Mouse (Mus musculus): ENCODE results near the gene Tm9sf4. TPM values are rescaled to one million over a fixed set of nuclear protein-coding genes. Genes with fewer than 3 reads are reported as not detected.

Gene Tm9sf4
- polyA plus RNA-seq, 1 experiment from 2014 or later: 79.8 TPM

DNA sequence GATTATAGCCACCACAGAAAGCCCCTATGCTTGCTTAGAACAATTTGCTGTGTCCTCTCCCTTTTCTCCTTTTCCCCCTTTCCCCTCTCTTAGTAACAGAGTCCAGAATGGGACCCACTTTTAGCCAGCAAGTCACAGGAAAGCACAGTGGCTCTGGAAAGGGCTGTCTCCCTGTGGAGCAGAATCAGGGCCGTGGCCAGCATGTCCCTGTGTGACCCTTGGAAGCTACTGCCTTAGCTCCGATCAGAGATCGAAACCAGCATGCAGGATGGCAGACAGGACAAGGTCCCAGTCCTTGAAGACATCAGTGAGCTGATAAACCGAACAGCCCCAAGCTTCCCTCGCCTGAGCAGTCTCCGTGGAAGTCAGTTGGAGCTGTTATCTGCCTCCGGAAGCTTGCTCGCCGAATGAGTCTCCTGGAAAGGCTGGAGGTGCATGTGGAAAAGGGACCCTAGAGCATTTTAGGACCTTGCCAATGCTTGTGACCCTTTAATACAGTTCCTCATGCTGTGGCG lies 56.8 kb downstream of the Tm9sf4 start:
- Histone ChIP-seq H3K36me3 (ENCODE audit: control insufficient read depth, insufficient read depth, low read length) (peaks cover 11% of the 10 kb centered on the region; the same call in 1 of the 2 replicates), H3K4me2 (ENCODE audit: low read length) (no peak overlapping the region), H3K4me3 (ENCODE audit: low read length) (no peak overlapping the region), H3K27ac (ENCODE audit: low read depth, low read length) (no peak overlapping the region), H3K9me3 (ENCODE audit: control insufficient read depth, low read length) (no peaks in the 10 kb centered on the region), H3K9ac (ENCODE audit: low read depth, low read length) (no peak overlapping the region), H3K27me3 (replicated peaks; ENCODE audit: control insufficient read depth, insufficient read depth, low read length) (no peaks in the 10 kb centered on the region), H3K4me1 (ENCODE audit: control insufficient read depth, insufficient read depth, low read depth, low read length) (no peaks in the 10 kb centered on the region)
- ATAC-seq: no peak
- WGBS: 83% methylated on average over 10 of the region's 10 CpGs

DNA sequence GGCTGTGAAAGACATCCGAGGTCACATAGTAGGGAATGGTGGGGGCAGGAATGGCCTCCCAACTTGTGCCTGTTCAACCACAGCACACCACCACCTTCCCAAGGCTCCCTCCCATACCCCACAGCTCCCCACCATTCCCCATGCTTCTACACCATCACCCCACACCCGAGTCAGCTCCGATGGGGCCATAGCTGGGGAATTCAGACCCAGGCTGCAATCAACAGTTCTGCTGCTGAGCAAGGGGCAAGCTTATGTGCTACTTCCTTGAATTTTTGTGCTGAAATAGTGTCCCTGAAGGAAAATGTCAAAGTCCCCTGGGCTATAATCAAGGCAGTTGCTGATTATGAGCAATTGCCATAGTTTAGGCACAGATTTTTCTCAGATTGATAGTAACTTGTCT lies 57.4 kb downstream of the Tm9sf4 start:
- H3K4me3 ChIP-seq (ENCODE audit: low read length): no peak overlapping the region
- WGBS: 78% methylated on average over 3 of the region's 3 CpGs

DNA sequence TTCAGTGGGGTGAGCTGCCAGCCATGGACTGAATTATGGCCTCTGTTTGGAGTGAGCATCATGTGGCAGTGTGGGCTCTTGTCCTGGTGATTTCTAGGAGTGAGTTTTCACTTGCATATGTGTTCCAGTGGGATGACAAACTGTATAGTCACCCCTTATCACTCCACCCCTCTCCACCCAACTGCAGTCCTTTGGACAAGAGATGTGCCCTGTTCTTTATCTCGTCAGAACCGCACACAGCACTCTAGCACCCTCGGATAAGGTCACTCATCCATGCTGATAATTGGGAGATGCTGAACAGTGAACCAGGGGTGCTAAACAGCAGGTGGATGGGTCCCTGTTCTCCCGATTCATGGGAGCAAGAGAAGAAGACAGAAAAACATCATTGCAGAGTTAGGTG lies 60.5 kb downstream of the Tm9sf4 start:
- no peak for ATAC-seq
- no peak overlapping the region for H3K4me3 ChIP-seq (ENCODE audit: low read length)
- no peak overlapping the region for H3K9ac ChIP-seq (ENCODE audit: low read depth, low read length)
- WGBS: 92% methylated on average over 4 of the region's 4 CpGs
- H3K9me3 ChIP-seq (ENCODE audit: control insufficient read depth, low read length): no peaks in the 10 kb centered on the region
- peaks cover 11% of the 10 kb centered on the region; the same call in 1 of the 2 replicates for H3K36me3 ChIP-seq (ENCODE audit: control insufficient read depth, insufficient read depth, low read length)
- peaks cover 7% of the 10 kb centered on the region for H3K4me1 ChIP-seq (ENCODE audit: control insufficient read depth, insufficient read depth, low read depth, low read length)
- no peak overlapping the region for H3K4me2 ChIP-seq (ENCODE audit: low read length)
- no peaks in the 10 kb centered on the region for H3K27me3 ChIP-seq (replicated peaks; ENCODE audit: control insufficient read depth, insufficient read depth, low read length)
- H3K27ac ChIP-seq (ENCODE audit: low read depth, low read length): no peak overlapping the region

More for the DNA sequence above, 57.4 kb downstream of the Tm9sf4 start:
- Histone ChIP-seq H3K4me1 (ENCODE audit: control insufficient read depth, insufficient read depth, low read depth, low read length) (no peaks in the 10 kb centered on the region), H3K27me3 (replicated peaks; ENCODE audit: control insufficient read depth, insufficient read depth, low read length) (no peaks in the 10 kb centered on the region), H3K9me3 (ENCODE audit: control insufficient read depth, low read length) (no peaks in the 10 kb centered on the region), H3K4me2 (ENCODE audit: low read length) (no peak overlapping the region), H3K27ac (ENCODE audit: low read depth, low read length) (no peak overlapping the region), H3K36me3 (ENCODE audit: control insufficient read depth, insufficient read depth, low read length) (peaks cover 11% of the 10 kb centered on the region; the same call in 1 of the 2 replicates), H3K9ac (ENCODE audit: low read depth, low read length) (no peak overlapping the region)
- ATAC-seq: no peak

DNA sequence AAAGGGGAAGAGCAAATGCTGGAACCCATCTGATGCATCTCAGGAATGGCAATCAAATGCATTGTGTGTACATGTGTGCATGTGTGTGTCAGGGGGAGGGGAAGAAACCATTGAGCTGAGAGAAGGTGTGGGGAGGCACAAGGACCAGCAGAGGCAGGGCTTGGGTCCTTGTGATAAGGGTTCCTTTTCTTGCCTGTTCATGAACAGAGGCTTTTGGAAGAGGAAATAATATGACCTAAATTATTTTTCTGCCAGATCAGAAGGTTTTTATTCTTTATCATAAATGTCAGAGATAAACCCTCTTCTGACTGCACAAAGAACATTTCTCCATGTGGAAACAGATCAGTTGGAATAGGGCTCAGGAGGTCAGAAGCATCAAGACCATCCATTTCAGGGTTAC lies 61.0 kb downstream of the Tm9sf4 start:
- H3K9me3 ChIP-seq (ENCODE audit: control insufficient read depth, low read length): no peaks in the 10 kb centered on the region
- no peak overlapping the region for H3K27ac ChIP-seq (ENCODE audit: low read depth, low read length)
- H3K36me3 ChIP-seq (ENCODE audit: control insufficient read depth, insufficient read depth, low read length): peaks cover 11% of the 10 kb centered on the region; the same call in 1 of the 2 replicates
- ATAC-seq: no peak
- no peak overlapping the region for H3K9ac ChIP-seq (ENCODE audit: low read depth, low read length)
- H3K27me3 ChIP-seq (replicated peaks; ENCODE audit: control insufficient read depth, insufficient read depth, low read length): no peaks in the 10 kb centered on the region
- peaks cover 7% of the 10 kb centered on the region for H3K4me1 ChIP-seq (ENCODE audit: control insufficient read depth, insufficient read depth, low read depth, low read length)
- no peak overlapping the region for H3K4me3 ChIP-seq (ENCODE audit: low read length)
- H3K4me2 ChIP-seq (ENCODE audit: low read length): no peak overlapping the region

DNA sequence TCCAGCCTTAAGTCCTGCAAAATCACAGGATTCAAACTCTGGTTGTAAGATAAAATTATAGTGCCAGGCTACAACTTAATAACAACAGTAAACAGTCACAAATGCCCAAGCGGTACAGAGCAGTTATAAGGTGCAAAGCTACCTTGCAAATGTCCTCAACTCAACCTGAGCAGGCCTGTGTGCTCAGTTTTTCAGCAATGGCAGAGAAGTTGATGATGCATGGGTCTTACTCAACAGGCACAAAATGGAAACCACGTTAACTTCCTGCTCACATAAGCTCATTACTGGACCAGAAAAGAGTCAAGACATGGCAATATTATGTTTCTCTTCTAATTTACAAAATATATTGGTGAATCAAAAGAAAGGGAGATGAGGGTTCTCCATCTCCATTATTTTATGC lies 61.5 kb downstream of the Tm9sf4 start:
- Histone ChIP-seq H3K4me2 (ENCODE audit: low read length) (no peak overlapping the region), H3K9me3 (ENCODE audit: control insufficient read depth, low read length) (no peaks in the 10 kb centered on the region), H3K9ac (ENCODE audit: low read depth, low read length) (no peak overlapping the region), H3K27ac (ENCODE audit: low read depth, low read length) (no peak overlapping the region), H3K27me3 (replicated peaks; ENCODE audit: control insufficient read depth, insufficient read depth, low read length) (no peaks in the 10 kb centered on the region), H3K4me1 (ENCODE audit: control insufficient read depth, insufficient read depth, low read depth, low read length) (peaks cover 7% of the 10 kb centered on the region), H3K36me3 (ENCODE audit: control insufficient read depth, insufficient read depth, low read length) (peaks cover 11% of the 10 kb centered on the region; the same call in 1 of the 2 replicates), H3K4me3 (ENCODE audit: low read length) (no peak overlapping the region)
- no peak for ATAC-seq
- WGBS: 94% methylated on average over 2 of the region's 2 CpGs

DNA sequence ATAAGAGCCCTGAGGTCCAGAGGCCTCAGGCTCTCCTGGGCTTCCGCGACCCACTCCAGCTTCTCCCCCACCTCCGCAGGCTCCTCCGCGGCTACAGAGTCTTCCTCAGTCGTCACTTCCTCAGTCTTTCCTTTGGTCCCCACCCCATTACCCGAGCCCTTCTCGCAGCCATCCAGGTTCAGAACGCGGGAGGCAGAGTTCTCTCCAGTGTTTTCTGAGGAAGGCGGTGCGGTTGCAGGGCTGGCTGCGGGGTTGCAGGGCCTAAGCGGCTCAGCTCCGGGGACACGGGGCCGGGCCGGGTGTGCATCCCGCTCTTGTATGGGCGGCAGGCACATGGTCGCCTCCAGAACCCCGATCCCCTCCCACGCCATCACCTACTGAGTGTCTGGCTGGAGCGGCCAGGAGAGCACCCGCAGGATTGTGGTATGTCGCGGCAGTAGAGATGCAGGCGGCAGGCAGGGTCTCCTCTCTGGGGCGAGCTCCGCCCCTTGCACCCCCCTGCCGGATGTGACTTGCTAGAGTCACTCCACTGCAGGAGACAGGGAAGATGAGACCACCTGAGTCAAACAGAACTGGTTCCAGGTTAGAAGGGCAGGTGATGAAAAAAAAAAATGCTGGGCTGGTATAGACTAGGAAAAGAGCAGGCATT lies 64.0 kb downstream of the Tm9sf4 start, which contains the start of gene Tspyl3:
Gene Tspyl3, minus strand, starts transcription at position 496 of the 649 bp plus-strand sequence.
- 4% methylated on average over 24 of the region's 31 CpGs for WGBS
- no peaks in the 10 kb centered on the region for H3K9me3 ChIP-seq (ENCODE audit: control insufficient read depth, low read length)
- peaks cover 7% of the 10 kb centered on the region for H3K4me1 ChIP-seq (ENCODE audit: control insufficient read depth, insufficient read depth, low read depth, low read length)
- H3K27ac ChIP-seq (ENCODE audit: low read depth, low read length): peak within 1 kb of the TSS; percentile 82
- H3K9ac ChIP-seq (ENCODE audit: low read depth, low read length): peak within 1 kb of the TSS; percentile 92
- H3K4me3 ChIP-seq (ENCODE audit: low read length): peak within 1 kb of the TSS; percentile 70
- peak; percentile 93 for ATAC-seq
- peak within 1 kb of the TSS; percentile 77 for H3K4me2 ChIP-seq (ENCODE audit: low read length)
- no peaks in the 10 kb centered on the region for H3K27me3 ChIP-seq (replicated peaks; ENCODE audit: control insufficient read depth, insufficient read depth, low read length)
- H3K36me3 ChIP-seq (ENCODE audit: control insufficient read depth, insufficient read depth, low read length): peaks cover 21% of the 10 kb centered on the region

DNA sequence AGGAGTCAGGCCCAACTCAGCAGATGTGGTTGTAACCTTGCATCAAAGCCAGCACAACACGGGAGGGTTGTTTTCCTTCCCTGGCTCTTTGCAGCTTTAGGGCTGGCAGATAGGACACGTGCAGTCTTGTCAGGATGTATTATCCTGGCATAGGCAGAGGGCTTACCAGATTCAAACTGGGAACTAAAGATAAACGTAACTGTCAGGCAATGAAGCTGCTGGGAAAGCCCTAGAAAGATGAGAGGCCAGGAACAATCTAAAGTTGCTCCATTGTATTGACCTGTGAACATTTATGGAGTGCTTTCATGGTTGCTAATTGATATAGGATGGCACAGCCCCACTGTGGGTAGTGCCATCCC lies 64.5 kb downstream of the Tm9sf4 start:
- H3K36me3 ChIP-seq (ENCODE audit: control insufficient read depth, insufficient read depth, low read length): peaks cover 21% of the 10 kb centered on the region
- no peaks in the 10 kb centered on the region for H3K9me3 ChIP-seq (ENCODE audit: control insufficient read depth, low read length)
- H3K9ac ChIP-seq (ENCODE audit: low read depth, low read length): peak overlapping the region; percentile 92
- peak overlapping the region; percentile 70 for H3K4me3 ChIP-seq (ENCODE audit: low read length)
- peaks cover 7% of the 10 kb centered on the region for H3K4me1 ChIP-seq (ENCODE audit: control insufficient read depth, insufficient read depth, low read depth, low read length)
- peak; percentile 8 for ATAC-seq
- H3K4me2 ChIP-seq (ENCODE audit: low read length): peak overlapping the region; percentile 77
- 9% methylated on average over 3 of the region's 3 CpGs for WGBS
- peak overlapping the region; percentile 82 for H3K27ac ChIP-seq (ENCODE audit: low read depth, low read length)
- no peaks in the 10 kb centered on the region for H3K27me3 ChIP-seq (replicated peaks; ENCODE audit: control insufficient read depth, insufficient read depth, low read length)

DNA sequence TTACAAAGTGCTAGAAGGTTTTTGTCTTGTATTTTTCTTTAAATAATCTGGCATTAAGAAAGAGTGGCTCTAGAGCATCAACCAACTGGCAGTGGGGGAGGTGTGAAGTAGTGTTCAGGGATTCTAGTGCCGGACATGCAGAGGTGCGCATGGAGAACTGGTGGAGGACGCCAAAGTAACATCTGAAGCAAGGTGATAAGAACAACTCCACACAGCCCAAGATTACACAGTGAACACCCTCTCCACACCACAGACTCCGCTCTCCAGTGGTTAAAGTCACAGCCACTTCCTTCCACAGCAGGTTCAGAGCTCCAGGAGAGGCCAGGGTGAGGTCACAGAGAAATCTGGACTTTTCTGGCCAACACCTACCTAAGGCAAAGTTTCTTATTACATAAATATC lies 66.9 kb downstream of the Tm9sf4 start:
- 96% methylated on average over 4 of the region's 4 CpGs for WGBS
- no peak for ATAC-seq
- peaks cover 28% of the 10 kb centered on the region for H3K36me3 ChIP-seq (ENCODE audit: control insufficient read depth, insufficient read depth, low read length)

DNA sequence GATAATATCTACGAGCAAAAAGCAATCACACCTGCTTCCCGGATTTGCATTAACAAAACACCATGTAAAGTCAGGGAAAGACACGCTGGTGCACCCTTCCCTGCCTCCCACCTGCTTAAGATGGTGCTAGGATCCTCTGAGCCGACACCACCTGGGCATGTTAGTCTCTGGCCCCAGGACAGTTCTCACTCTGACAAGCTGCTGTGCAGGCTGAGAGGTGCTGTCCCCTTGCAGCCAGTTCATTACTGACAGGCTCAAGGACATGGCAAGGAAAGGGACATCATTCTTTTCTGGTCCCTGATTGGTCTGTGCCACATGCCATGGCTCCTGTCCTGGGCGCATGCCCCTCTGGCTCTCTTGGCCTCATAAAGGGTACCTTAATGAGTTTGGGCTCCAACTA lies 67.4 kb downstream of the Tm9sf4 start:
- Histone ChIP-seq H3K9me3 (ENCODE audit: control insufficient read depth, low read length) (no peaks in the 10 kb centered on the region), H3K27me3 (replicated peaks; ENCODE audit: control insufficient read depth, insufficient read depth, low read length) (no peaks in the 10 kb centered on the region), H3K4me1 (ENCODE audit: control insufficient read depth, insufficient read depth, low read depth, low read length) (peaks cover 7% of the 10 kb centered on the region), H3K27ac (ENCODE audit: low read depth, low read length) (no peak overlapping the region), H3K4me3 (ENCODE audit: low read length) (no peak overlapping the region), H3K9ac (ENCODE audit: low read depth, low read length) (no peak overlapping the region), H3K4me2 (ENCODE audit: low read length) (no peak overlapping the region), H3K36me3 (ENCODE audit: control insufficient read depth, insufficient read depth, low read length) (peaks cover 30% of the 10 kb centered on the region)
- 88% methylated on average over 5 of the region's 5 CpGs for WGBS
- no peak for ATAC-seq

More for the DNA sequence above, 66.9 kb downstream of the Tm9sf4 start:
- H3K4me3 ChIP-seq (ENCODE audit: low read length): no peak overlapping the region
- no peak overlapping the region for H3K4me2 ChIP-seq (ENCODE audit: low read length)
- no peaks in the 10 kb centered on the region for H3K9me3 ChIP-seq (ENCODE audit: control insufficient read depth, low read length)
- no peak overlapping the region for H3K9ac ChIP-seq (ENCODE audit: low read depth, low read length)
- H3K4me1 ChIP-seq (ENCODE audit: control insufficient read depth, insufficient read depth, low read depth, low read length): peaks cover 7% of the 10 kb centered on the region
- H3K27me3 ChIP-seq (replicated peaks; ENCODE audit: control insufficient read depth, insufficient read depth, low read length): no peaks in the 10 kb centered on the region
- H3K27ac ChIP-seq (ENCODE audit: low read depth, low read length): no peak overlapping the region

Data from hindbrain, embryonic 16.5 days (tissue).